Mouse (Mus musculus) activated CD4-positive, CD25-positive, alpha-beta regulatory T cell, adult 4 months (primary cell): Measurements from ENCODE around the gene Mrpl53. TPM values are rescaled to one million over a fixed set of nuclear protein-coding genes. Genes with fewer than 3 reads are reported as not detected.

Experiments
- ATAC-seq: one replicate; pipeline ENCODE4 v1.8.0; 2017
- polyA plus RNA-seq, 2 experiments: library from polyadenylated mRNA; unstranded; fragments of 100-300 nt; shearing (Covaris generic); gene quantifications; one replicate each; pipeline ENCODE4 v1.2.1; 2017

Mrpl53 gene
- polyA plus RNA-seq: 10 to 100 TPM; 63.9 to 66.3 TPM

DNA sequence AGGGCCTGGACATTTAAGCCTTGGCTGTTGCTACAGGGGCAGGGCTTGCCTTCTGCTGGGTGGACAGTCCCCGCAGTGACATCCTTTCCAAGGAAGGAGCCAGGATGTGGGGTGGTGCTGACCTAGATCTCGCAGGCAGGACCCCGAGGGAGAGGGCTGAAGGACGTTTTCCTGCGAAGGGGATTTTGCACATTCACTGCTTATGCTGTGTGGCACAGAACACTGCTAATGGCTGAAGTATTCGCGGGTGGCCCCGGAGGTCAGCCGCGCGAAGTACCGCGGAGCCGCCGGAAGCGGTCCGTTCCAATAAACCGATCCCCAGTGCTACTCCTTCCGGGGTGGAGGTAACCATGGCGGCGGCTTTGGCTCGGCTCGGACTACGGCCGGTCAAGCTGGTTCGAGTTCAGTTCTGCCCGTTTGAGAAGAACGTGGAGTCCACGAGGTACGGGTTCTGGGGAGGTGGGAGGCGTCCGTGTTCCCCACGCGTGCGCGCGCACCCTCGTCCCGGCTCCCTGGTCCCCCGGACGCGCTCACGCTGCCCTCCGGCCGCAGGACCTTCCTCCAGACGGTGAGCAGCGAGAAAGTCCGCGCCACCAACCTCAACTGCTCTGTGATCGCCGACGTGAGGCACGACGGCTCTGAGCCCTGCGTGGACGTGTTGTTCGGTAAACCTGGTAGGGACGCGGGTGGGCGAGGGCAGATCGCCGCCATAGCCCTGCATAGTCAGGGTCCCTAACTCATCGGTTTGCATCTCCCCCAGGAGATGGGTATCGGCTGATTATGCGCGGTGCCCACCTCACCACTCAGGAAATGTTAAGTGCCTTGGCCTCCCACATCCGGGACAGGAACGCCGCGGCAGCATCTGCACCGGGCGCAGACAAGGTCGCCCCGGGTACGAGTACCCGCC is at the start of gene Mrpl53:
Gene Mrpl53 (plus strand): TSS at position 279 of the 907 bp plus-strand sequence.
- peak; percentile 77 for ATAC-seq

DNA sequence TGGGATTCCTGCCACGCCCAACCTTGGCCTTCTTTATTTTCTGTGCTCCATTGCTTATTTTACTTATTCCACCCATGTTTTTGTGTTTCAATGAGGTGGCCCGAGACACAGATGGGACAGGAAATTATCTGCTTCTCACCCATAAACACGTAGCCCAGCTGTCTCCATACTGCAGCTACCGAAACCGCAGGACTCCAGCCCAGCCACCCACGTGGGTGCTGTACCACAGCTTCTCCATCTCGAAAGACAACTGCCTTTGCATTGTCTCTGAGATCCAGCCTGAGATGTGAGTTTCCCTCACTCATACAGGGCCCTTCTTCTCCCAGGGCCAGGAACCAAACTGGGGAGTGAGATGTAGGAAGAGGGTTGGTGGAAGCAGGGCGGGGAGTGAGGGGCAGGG is 42.8 kb upstream of the Mrpl53 start:
- ATAC-seq: peak; percentile 41

DNA sequence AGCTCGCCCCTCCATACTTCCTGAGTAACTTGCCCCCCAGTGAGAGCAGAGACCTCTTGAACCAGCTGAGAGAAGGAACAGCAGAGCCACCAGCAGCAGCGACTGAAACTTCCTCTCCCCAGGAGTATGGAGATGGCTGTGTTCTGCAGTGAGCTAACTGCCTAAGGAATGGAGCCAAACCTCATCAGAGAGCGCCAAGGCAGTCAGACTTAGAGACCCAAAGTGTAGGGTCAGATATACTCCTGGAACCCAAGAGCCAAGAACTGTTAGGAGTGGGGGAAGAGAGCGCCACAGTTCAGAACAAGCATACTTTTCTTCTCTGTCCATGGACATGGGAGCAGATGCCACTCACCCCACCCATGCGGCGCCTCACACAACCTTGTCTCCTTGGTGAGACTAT is 42.4 kb upstream of the Mrpl53 start:
- ATAC-seq: no peak

DNA sequence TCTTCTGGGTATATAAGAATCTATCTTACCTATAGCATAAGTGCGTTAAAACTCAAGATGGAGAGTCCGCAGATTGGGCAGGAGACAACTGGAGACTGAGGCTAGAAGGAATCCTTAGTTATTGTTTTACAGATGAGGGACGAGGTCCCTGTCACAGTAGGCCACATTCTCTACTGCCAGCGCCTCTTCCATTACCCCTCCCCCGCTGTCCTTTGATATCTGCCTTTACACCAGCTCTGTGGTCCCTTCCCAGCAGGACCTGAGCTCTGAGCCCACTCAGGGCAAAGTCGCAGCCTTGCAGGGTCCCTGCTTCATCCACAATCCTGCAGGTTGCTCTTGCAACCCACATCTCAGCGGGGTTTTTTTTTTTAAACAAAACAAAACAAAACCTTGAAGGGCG is 40.6 kb upstream of the Mrpl53 start:
- ATAC-seq: no peak

DNA sequence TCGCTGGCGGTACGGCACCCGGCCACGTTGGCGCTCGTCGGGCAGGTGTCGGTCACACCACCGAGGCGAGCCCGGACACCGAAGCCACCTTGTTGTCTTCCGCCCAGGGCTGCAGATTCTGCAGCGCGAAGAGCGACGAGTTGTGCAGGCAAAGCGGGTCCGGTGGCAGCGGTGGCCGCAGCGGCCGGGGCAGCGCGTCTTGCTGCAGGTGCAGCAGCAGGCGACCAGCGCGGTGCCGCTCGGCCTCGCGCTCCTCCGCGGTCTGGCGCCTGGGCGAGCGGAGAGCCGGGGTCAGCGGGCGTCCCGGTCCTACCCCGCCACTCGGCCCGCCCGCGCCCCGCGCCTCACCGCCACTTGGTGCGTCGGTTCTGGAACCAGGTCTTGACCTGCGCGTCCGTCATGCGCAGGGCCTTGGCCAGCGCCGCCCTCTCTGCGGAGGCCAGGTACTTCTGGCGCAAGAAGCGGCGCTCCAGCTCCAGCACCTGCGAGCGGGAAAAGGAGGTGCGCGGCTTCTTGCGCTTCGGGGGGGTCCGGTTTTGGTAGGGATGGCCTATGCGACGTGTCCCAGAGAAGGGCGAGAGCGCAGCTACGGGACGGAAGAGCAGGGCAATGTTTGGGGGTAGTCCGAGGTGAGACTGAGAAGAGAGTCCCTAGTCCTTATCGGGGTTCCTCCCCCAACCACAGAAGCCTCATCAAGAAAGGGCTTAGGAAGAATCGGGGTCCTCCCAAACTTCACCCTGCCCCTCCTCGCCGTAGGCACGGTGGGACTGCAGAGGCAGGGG is 39.9 kb upstream of the Mrpl53 start:
- ATAC-seq: no peak

DNA sequence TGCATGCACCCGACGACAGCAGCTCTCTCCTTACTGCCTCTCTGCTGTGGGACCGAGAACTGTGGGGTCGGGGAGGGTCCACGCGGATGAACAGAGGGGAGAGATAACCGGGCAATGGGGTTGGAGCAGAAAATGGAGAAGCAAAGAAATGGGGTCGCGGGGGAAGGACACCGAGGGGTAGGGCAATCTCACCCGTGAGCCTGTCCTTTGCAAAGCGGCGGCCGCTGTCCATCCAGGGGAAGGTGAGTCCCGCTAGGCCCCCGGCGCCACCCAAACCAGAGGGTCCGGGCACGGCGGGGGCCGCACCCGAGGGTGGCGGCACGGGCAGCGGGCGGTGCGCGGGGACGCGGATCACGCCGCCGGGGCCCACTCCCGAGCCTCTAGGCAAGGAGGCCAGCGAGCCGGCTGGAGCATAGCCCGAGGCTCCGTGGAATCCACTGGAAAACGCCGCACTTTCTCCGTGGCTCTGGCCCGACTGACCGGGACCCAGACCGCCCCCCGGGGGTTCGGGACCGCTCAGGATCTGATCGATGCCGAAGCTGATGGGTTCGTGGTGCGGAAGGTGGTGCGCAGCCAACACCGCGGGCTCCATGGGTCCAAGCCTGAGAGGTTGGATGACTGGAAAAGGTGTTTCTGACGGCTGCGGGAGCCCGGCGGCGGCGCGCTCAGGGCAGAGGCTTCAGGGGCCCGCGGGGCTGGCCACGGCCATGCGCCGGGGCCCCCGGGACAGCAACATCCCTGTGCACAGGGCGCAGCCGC is 39.2 kb upstream of the Mrpl53 start:
- no peak for ATAC-seq

DNA sequence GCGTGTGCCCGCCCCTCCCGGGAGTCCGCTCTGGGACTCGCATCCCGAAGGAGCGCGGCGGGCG is 38.8 kb upstream of the Mrpl53 start, which contains the start of gene Tlx2:
Gene Tlx2 (minus strand): TSS at position 47 of the 64 bp plus-strand sequence.
- ATAC-seq: no peak

DNA sequence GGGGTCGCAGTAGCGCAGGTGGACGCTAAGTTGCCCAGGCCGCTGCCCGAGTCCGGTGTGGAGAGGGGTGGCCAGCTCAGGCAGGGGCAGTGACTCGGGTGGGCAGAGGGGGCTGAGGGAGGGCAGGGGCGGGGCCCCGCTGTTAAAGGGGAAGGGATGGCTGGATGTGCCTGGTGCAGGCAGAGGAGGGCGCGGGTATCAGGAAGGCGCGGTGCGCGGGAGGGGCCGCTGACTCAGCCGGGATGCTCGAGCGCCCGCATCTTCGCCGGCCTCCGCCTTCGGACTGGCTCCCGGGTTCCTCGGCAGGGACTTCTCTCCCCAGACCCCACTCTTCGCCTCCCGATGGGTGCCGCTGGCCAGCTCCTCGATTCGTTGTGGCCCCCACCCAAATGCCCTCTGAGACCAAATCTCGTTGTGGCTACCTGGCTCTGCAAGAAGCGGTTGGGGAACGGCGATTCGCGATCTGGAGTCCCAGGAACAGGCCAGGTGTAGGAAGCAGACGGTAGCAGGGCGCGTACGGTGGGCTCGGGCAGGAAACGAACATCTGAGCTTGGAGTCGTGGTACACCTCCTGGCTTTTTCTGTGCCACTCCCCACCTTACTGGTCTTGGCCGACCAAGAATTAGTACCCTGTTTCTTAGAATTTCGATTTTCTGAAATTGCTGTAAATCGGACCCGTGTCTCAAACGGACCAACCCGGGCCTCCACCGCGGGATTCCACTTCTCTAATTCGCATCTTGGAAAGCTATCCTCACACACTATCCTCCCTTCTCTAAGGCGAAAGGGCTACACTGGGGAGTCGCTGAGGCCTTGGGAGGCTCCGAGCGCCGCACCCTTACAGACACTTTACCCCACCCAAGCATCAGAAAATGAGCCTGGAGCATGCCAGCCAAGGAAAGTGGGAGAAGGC is 38.3 kb upstream of the Mrpl53 start:
- no peak for ATAC-seq

DNA sequence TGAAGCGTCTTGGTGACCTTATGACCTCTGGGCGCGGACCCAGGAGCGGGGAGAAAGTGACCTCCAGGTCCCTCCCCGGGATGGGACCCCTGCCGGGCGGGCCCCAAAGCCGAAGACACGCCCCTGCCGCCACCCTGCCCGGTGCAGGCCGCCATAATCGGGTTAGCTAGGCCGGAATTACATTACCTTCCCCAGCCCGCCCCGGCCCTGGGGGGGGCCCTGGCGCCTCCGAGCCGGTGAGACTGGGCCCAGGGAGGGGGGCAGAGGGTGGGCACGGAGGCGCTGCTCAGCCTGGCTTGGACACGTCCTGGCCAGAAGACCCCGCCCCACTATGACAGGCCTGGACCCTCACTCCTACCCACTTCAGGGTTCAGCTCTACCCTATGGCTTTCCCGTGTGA is 37.6 kb upstream of the Mrpl53 start:
- ATAC-seq: no peak

DNA sequence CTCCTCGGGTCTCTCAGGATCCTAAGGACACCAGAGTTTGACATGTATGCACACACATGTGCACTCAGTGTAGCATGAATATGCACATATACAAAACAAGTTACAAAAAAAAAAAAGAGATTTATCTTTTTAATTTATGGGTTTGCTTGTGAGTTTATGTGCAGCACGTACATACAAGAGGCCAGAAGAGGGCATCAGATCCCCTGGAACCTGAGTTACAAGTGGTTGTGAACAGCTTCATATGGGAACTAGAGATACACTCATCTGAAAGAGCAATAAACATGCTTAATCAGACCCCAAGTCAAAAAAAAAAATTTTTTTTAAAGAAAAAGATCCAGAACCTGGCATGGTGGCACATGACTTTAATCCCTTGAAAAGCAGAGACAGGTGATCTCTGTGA is 33.9 kb upstream of the Mrpl53 start:
- ATAC-seq: no peak

DNA sequence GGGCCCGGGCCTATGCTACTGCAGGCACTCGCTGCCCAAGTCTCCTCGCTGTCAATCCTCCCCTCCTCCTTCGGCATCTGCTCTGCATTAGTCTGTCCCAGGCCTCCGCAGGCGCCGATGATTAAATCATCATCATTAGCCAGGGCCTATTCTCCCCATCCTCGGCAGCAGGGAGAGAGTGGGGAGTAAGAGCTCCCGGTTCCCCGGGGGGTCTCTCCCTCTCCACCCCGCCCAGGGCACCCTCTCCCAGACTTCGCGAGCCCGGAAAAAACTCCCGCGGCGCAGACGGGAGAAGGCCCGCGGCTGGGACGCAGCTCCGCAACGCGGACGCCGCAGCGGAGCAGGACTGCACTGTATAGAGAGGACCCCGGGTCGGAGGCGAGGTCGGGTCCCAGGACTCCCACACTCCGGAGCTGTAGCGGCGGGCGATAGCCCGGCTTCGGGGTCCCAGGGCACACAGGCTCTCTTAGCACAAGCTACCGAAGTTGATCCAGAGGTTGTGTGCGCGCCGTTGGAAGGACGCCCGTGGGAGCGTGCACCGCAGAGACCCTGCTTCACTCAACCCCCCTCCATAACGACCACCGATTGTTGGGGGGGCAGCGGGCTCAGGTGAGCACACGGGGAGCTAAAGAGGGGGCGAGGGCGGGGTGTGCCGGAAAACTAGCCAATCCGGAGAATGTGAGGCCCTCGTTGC is 31.1 kb upstream of the Mrpl53 start, which contains the start of gene Pcgf1:
Gene Pcgf1 (plus strand): TSS at position 240 of the 694 bp plus-strand sequence.
- ATAC-seq: peak; percentile 95

DNA sequence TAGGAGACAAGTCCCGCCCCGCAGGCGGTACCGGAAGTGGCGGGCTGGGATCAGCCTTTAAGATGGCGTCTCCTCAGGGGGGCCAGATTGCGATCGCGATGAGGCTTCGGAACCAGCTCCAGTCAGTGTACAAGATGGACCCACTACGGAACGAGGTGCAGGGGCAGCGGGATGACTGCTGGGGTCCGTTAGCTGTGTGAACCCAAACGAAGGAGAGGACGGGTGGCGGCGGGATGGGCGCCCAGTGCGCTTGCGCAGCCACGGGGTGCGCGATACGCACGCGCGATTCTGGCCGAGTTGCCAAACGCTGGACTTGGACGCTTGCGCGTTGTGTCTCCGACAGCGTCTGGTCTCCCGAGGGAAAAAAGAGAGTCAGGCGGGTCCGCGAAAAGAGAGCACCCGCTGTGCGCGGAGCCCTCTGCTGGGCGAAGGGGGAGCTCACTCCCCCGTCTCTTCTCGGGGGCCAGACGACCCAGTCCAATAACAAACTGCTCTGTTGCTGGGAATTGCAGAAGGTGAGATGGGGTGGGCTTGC is 30.4 kb upstream of the Mrpl53 start:
- ATAC-seq: peak; percentile 33

DNA sequence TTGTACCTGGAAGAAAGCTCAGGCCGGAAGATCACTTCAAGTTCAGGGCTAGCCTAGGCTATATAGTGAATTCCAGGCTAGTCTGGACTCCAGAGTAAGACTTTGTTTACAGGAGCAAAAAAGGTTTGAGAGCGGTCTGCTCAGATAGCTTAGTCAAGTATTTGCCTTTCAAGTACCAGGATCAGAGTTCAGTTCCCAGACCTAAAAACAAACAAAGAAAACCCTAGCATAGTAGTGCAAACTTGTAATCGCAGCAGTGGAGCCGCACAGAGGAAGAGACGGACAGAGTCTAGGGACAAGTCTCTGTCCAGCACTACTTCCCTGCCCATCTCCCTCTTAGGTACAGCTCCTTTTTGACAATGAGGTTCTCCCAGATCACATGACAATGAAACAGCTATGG is 28.6 kb upstream of the Mrpl53 start:
- ATAC-seq: no peak

DNA sequence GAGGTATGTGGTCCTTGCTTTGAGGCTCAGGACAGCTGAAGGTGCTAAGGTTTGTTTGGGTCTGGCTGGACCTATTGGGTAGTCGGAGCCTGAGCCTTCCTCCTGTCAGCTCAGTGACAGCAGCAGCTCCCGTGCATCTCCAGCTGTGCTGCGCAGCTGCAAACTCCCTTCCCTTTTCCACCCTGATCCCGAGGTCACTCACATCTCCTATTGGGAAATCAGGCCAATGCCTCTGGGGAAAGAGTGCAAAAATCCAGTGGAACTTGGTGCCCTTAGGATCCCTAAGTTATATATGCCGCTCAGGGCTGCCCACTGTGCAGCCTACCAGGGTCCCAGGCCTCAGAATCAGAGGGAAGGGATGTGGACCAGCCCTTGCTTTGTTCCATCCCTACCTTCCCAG is 25.3 kb upstream of the Mrpl53 start:
- ATAC-seq: no peak

DNA sequence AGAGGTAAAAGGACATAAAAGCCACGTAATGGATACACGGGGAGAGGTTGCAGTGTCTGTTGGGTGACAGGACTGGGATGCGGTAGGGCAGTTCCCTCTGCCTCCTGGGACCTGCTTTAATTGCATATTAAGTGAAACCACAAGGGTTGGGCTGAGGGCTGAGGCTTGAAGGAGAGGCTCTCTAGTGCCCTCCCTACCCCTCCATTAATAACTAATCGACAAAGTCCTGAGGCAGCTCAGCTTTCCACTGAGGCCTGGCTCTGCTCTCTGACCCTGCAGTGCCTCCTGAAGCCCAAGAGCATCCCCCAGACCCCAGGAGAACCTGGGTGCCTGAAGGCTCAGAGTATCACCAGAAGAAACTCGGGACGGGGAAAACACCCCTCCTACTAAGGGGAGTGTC is 24.4 kb upstream of the Mrpl53 start:
- ATAC-seq: no peak

DNA sequence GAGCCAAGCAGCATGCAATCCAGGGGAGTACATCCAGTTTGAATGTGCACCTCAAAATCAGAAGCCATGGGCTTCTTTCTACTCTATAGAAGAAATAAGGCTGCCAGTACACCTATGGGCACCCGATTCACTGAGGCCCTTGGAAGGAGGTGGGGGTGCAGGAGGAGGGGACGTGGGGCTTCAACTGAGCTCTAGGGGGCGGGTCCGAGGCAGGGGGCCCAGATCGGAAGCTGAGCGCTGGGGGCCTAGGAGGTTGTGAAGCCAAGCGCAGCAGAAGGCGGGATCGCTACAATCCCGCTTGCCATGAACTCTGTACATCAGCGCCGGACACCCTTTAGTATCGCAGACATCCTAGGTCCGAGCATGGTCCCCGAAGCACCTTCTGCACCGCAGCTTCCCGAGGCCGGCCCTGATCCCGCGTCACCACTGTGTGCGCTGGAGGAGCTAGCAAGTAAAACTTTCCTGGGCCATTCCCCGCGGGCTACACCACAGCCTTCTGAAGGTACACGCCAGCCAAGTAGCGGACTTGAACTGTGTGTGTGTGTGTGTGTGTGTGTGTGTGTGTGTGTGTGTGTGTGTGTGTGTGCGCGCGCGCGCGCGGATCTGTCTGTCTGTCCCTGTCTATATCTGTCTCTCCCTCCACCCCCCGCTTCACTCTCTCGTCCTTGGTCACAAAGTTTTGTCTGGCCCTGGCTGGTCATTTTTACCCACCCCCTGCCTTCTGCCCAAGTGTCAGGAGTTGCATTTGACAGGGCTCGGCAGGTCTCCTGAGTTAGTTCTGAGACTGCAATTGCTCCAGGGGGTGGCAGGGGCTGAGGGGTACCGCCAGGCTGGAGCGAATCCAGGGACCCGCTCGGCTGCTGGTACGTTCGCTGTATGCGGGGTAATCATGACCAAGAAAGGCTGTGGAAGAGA is 22.5 kb upstream of the Mrpl53 start, which contains the start of gene Lbx2:
Gene Lbx2 (plus strand): TSS at position 247 of the 915 bp plus-strand sequence.
- ATAC-seq: peak; percentile 36

DNA sequence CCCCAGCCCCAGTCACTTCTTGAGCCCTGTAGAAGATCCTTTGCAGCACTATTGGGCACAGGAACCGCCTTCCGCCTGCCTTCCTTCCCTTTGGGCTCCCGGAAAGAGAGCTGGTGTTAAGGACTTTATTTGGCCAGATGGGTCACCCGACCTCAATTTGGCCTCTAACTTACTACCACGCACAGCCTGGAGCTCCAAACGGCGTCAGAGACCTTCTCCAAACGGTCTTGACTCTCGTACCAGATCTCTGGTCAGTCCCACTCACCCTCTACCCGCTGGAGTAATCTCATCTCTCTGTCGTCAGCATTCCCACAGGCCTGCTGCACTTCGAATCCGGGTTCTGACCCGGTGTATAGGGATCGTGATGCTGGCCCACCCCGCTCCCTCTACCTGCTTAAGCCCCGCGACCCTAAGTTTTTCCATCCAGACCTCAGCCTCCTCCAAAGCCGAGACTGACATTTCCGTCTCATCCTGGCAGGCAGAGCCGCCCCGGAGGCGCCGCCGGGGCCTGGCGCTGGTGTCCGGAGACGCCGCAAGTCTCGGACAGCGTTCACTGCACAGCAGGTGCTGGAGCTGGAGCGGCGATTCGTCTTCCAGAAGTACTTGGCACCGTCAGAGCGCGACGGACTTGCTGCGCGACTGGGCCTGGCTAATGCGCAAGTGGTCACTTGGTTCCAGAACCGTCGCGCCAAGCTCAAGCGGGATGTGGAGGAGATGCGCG is 21.5 kb upstream of the Mrpl53 start:
- no peak for ATAC-seq

DNA sequence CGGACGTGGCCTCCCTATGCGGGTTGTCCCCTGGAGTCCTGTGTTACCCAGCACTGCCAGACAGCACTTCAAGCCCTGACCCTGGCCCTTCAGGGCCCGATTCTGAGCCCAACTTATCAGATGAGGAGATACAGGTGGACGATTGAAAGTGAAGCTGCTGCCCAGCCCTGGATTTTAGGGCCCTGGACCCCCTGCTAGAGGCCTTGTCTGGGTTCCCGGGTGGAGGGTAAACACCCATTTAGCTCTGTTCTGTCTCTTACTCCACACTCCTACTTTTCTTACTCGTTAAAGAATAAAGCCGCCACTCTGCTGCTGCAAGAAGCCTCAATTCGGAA is 20.9 kb upstream of the Mrpl53 start:
- no peak for ATAC-seq

DNA sequence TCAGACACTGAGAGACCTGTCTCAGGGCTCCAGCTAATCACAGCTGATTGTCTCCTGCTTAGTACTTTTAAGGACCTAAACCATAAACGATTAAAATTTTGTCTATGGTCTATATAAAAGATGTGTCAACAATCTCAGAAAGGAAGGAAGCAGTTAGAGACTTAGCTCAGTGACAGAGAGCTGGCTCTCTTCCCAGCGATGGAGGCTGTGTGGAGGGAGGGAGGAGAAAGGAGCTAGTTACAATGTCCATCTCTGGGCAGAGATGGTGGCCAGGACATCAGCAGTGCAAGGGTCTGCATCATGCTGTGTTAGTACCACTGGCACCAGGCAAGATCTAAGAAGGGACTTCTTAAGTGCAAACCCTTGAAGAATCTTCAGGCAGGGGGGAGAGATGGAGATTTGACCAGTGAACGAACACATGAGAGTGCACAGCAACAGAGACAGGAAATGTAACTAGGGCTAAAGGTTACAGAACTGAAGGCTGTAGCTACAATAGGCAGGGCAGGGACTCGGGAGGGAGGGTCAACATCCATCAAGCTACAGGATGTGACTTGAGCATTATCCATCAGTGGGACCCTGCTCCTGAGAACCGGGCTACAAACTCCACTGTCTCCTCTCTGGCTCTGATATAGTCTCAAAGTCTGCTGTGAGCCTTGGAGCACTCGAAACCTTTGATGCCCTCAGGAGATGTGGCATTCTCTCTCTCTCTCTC is 16.3 kb upstream of the Mrpl53 start:
- no peak for ATAC-seq
